Mouse (Mus musculus): ENCODE measurements around the gene Cmklr1. TPM values are rescaled to one million over a fixed set of nuclear protein-coding genes. Genes with fewer than 3 reads are reported as not detected.

Cmklr1 gene
- polyA plus RNA-seq, 1 experiment = not detected

- TF ChIP-seq GATA1 (IDR thresholded peaks at IDR 0.05; ENCODE audit: low read length) = no peak
- no peak for TF ChIP-seq TAL1 (IDR thresholded peaks at IDR 0.05; ENCODE audit: low read length)
- no peaks in the 10 kb centered on the region for H3K27me3 ChIP-seq (ENCODE audit: control insufficient read depth)
Observed at GRCm38 (mm10) chr5:113606961-113607785, 43.1 kb downstream of the Cmklr1 start.

GRCm38 (mm10) chr5:113606121-113606520 lies 44.1 kb downstream of the Cmklr1 start:
- Histone ChIP-seq H3K27me3 (ENCODE audit: control insufficient read depth) (no peaks in the 10 kb centered on the region), H3K4me1 (ENCODE audit: control insufficient read depth) (no peaks in the 10 kb centered on the region), H3K36me3 (ENCODE audit: control insufficient read depth) (no peaks in the 10 kb centered on the region), H3K9me3 (ENCODE audit: control insufficient read depth, low read length) (no peaks in the 10 kb centered on the region; the same call in 1 of the 2 replicates), H3K4me3 (replicated peaks) (no peak overlapping the region)
- TF ChIP-seq GATA1 (IDR thresholded peaks at IDR 0.05; ENCODE audit: low read length) (no peak), TAL1 (IDR thresholded peaks at IDR 0.05; ENCODE audit: low read length) (no peak)

More at GRCm38 (mm10) chr5:113606961-113607785, 43.1 kb downstream of the Cmklr1 start:
- Histone ChIP-seq H3K4me3 (replicated peaks) (no peak overlapping the region), H3K9me3 (ENCODE audit: control insufficient read depth, low read length) (no peaks in the 10 kb centered on the region; the same call in 1 of the 2 replicates), H3K36me3 (ENCODE audit: control insufficient read depth) (no peaks in the 10 kb centered on the region), H3K4me1 (ENCODE audit: control insufficient read depth) (no peaks in the 10 kb centered on the region)

GRCm38 (mm10) chr5:113604758-113605157 lies 45.5 kb downstream of the Cmklr1 start:
- no peak overlapping the region for H3K4me3 ChIP-seq (replicated peaks)
- no peaks in the 10 kb centered on the region for H3K36me3 ChIP-seq (ENCODE audit: control insufficient read depth)
- no peaks in the 10 kb centered on the region for H3K27me3 ChIP-seq (ENCODE audit: control insufficient read depth)
- peaks cover 3% of the 10 kb centered on the region for H3K9me3 ChIP-seq (ENCODE audit: control insufficient read depth, low read length)
- TF ChIP-seq TAL1 (IDR thresholded peaks at IDR 0.05; ENCODE audit: low read length) = no peak
- TF ChIP-seq GATA1 (IDR thresholded peaks at IDR 0.05; ENCODE audit: low read length) = no peak
- H3K4me1 ChIP-seq (ENCODE audit: control insufficient read depth) = no peaks in the 10 kb centered on the region

GRCm38 (mm10) chr5:113603471-113603870 lies 46.8 kb downstream of the Cmklr1 start:
- Histone ChIP-seq H3K4me3 (replicated peaks) (no peak overlapping the region), H3K4me1 (ENCODE audit: control insufficient read depth) (no peaks in the 10 kb centered on the region), H3K27me3 (ENCODE audit: control insufficient read depth) (no peaks in the 10 kb centered on the region), H3K36me3 (ENCODE audit: control insufficient read depth) (no peaks in the 10 kb centered on the region), H3K9me3 (ENCODE audit: control insufficient read depth, low read length) (peaks cover 7% of the 10 kb centered on the region)
- TF ChIP-seq TAL1 (IDR thresholded peaks at IDR 0.05; ENCODE audit: low read length) (no peak), GATA1 (IDR thresholded peaks at IDR 0.05; ENCODE audit: low read length) (no peak)

GRCm38 (mm10) chr5:113600803-113601202 lies 49.4 kb downstream of the Cmklr1 start:
- Histone ChIP-seq H3K36me3 (ENCODE audit: control insufficient read depth) (no peaks in the 10 kb centered on the region), H3K4me3 (replicated peaks) (no peak overlapping the region), H3K27me3 (ENCODE audit: control insufficient read depth) (no peaks in the 10 kb centered on the region), H3K4me1 (ENCODE audit: control insufficient read depth) (no peaks in the 10 kb centered on the region), H3K9me3 (ENCODE audit: control insufficient read depth, low read length) (peaks cover 7% of the 10 kb centered on the region)
- no peak for TF ChIP-seq TAL1 (IDR thresholded peaks at IDR 0.05; ENCODE audit: low read length)

- Histone ChIP-seq H3K27me3 (ENCODE audit: control insufficient read depth) (no peaks in the 10 kb centered on the region), H3K4me3 (replicated peaks) (no peak overlapping the region), H3K36me3 (ENCODE audit: control insufficient read depth) (no peaks in the 10 kb centered on the region), H3K9me3 (ENCODE audit: control insufficient read depth, low read length) (peaks cover 7% of the 10 kb centered on the region), H3K4me1 (ENCODE audit: control insufficient read depth) (no peaks in the 10 kb centered on the region)
- TF ChIP-seq GATA1 (IDR thresholded peaks at IDR 0.05; ENCODE audit: low read length) (no peak), TAL1 (IDR thresholded peaks at IDR 0.05; ENCODE audit: low read length) (no peak)
Observed at GRCm38 (mm10) chr5:113600181-113600580, 50.0 kb downstream of the Cmklr1 start.

GRCm38 (mm10) chr5:113596780-113597353 lies 53.4 kb downstream of the Cmklr1 start:
- no peaks in the 10 kb centered on the region for H3K4me1 ChIP-seq (ENCODE audit: control insufficient read depth)
- no peak for TF ChIP-seq GATA1 (IDR thresholded peaks at IDR 0.05; ENCODE audit: low read length)
- no peak for TF ChIP-seq TAL1 (IDR thresholded peaks at IDR 0.05; ENCODE audit: low read length)

GRCm38 (mm10) chr5:113596252-113596651 lies 54.0 kb downstream of the Cmklr1 start:
- Histone ChIP-seq H3K36me3 (ENCODE audit: control insufficient read depth) (no peaks in the 10 kb centered on the region), H3K4me1 (ENCODE audit: control insufficient read depth) (no peaks in the 10 kb centered on the region), H3K27me3 (ENCODE audit: control insufficient read depth) (no peaks in the 10 kb centered on the region), H3K9me3 (ENCODE audit: control insufficient read depth, low read length) (peaks cover 7% of the 10 kb centered on the region), H3K4me3 (replicated peaks) (no peak overlapping the region)
- TF ChIP-seq GATA1 (IDR thresholded peaks at IDR 0.05; ENCODE audit: low read length) = no peak
- TF ChIP-seq TAL1 (IDR thresholded peaks at IDR 0.05; ENCODE audit: low read length) = no peak

More at GRCm38 (mm10) chr5:113596780-113597353, 53.4 kb downstream of the Cmklr1 start:
- peaks cover 7% of the 10 kb centered on the region for H3K9me3 ChIP-seq (ENCODE audit: control insufficient read depth, low read length)
- H3K36me3 ChIP-seq (ENCODE audit: control insufficient read depth) = no peaks in the 10 kb centered on the region
- H3K27me3 ChIP-seq (ENCODE audit: control insufficient read depth) = no peaks in the 10 kb centered on the region
- H3K4me3 ChIP-seq (replicated peaks) = no peak overlapping the region

GRCm38 (mm10) chr5:113593911-113594705 lies 56.1 kb downstream of the Cmklr1 start:
- Histone ChIP-seq H3K9me3 (ENCODE audit: control insufficient read depth, low read length) (peaks cover 2% of the 10 kb centered on the region; the same call in 1 of the 2 replicates), H3K36me3 (ENCODE audit: control insufficient read depth) (no peaks in the 10 kb centered on the region), H3K27me3 (ENCODE audit: control insufficient read depth) (no peaks in the 10 kb centered on the region), H3K4me3 (replicated peaks) (no peak overlapping the region), H3K4me1 (ENCODE audit: control insufficient read depth) (no peaks in the 10 kb centered on the region)
- TF ChIP-seq GATA1 (IDR thresholded peaks at IDR 0.05; ENCODE audit: low read length) = no peak
- TF ChIP-seq TAL1 (IDR thresholded peaks at IDR 0.05; ENCODE audit: low read length) = no peak

Measured in erythroblast, embryonic 14.5 days (primary cell).